Mouse (Mus musculus) embryonic facial prominence, embryonic 11.5 days (tissue): ENCODE measurements at regions not wholly inside any gene's neighbourhood (a gene's known extent, or its start where the extent isn't known, plus 50 kb on each side); places are given as distances from the start of the nearest gene placed in this dataset.

Experiments
- ATAC-seq: fragments of 200-750 bp; cut with Nextera tagmentation; replicated peaks from 2 replicates; pipeline ENCODE4 v1.8.0; 2017; ENCODE audit warnings: low read depth; ENCODE audit not compliant: insufficient number of reproducible peaks, low FRiP score, low TSS enrichment
- DNase-seq: peaks from one replicate; pipeline ENCODE4 v3.0.0-alpha.2; 2015; ENCODE audit warnings: low spot score
- H3K27ac ChIP-seq: fragments of 300-500 bp; sonication (generic); replicated peaks from 2 replicates; pipeline ENCODE4 v1.5.1; 2014; ENCODE audit warnings: mild to moderate bottlenecking, low read depth, low read length, control low read depth
- H3K27me3 ChIP-seq: fragments of 300-500 bp; sonication (generic); 2 replicates; pipeline ENCODE4 v1.6.1; 2014; ENCODE audit warnings: mild to moderate bottlenecking, low read length, moderate library complexity, mixed read lengths; ENCODE audit not compliant: control insufficient read depth, insufficient read depth
- H3K36me3 ChIP-seq: fragments of 300-500 bp; sonication (generic); replicated peaks from 2 replicates; pipeline ENCODE4 v1.6.1; 2014; ENCODE audit warnings: low read depth, mild to moderate bottlenecking, low read length, moderate library complexity, mixed read lengths; ENCODE audit not compliant: control insufficient read depth, insufficient read depth
- H3K4me1 ChIP-seq: fragments of 300-500 bp; sonication (generic); 2 replicates; pipeline ENCODE4 v1.6.1; 2014; ENCODE audit warnings: low read length, mixed read lengths; ENCODE audit not compliant: control insufficient read depth, insufficient read depth
- H3K4me2 ChIP-seq: fragments of 300-500 bp; sonication (generic); 2 replicates; pipeline ENCODE4 v1.6.1; 2014; ENCODE audit warnings: low read depth, mild to moderate bottlenecking, control low read depth, low read length, moderate library complexity
- H3K4me3 ChIP-seq: fragments of 300-500 bp; sonication (generic); 2 replicates; pipeline ENCODE4 v1.5.1; 2014; ENCODE audit warnings: low read depth, low read length, control low read depth
- H3K9ac ChIP-seq: fragments of 300-500 bp; sonication (generic); replicated peaks from 2 replicates; pipeline ENCODE4 v1.6.1; 2014; ENCODE audit warnings: mild to moderate bottlenecking, control low read depth, low read length
- H3K9me3 ChIP-seq: fragments of 300-500 bp; sonication (generic); replicated peaks from 2 replicates; pipeline ENCODE4 v1.6.1; 2016; ENCODE audit warnings: mild to moderate bottlenecking, low read length, inconsistent platforms, mixed read lengths; ENCODE audit not compliant: control insufficient read depth
- WGBS: fragments of 180-500 bp; shearing (Covaris S2); extraction: QIAGEN DNeasy Blood & Tissue Kit; methylation state at CpG from one replicate; pipeline ENCODE4 v1.1.7; 2014; 5-methylcytosine and 5-hydroxymethylcytosine counted together

GRCm38 (mm10) chr19:15469541-15469940, 477.6 kb downstream of the Psat1 start:
- no peaks in the 10 kb centered on the region for H3K9me3 ChIP-seq
- 88% methylated on average over 10 of the region's 10 CpGs for WGBS

DNA sequence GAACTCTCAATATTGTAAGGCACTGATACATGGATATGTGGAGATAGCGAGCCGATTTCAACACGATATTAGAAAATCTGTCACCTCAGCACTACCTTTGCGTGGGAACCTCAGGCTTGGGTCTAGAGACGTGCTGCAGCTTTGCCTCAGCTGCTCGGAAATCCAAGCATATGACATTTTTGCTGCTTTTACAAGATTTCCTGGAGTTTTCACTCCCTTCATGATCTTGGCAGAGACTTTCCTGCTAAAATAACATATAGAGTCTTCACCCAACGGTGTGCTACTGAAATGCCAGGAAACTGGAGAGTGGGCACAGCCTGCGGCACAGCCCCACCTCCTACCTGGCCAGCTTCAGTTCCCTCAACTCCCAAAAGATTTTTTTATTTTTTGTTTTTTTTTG, 480.4 kb downstream of the Psat1 start:
- Histone ChIP-seq H3K27me3 (no peaks in the 10 kb centered on the region), H3K36me3 (no peaks in the 10 kb centered on the region), H3K4me1 (no peaks in the 10 kb centered on the region; the same call in 1 of the 2 replicates), H3K9ac (no peak overlapping the region), H3K27ac (no peak overlapping the region), H3K9me3 (no peaks in the 10 kb centered on the region), H3K4me3 (no peak overlapping the region), H3K4me2 (no peak overlapping the region)
- no peak for DNase-seq
- ATAC-seq: no peak
- WGBS: 91% methylated on average over 8 of the region's 8 CpGs

More at GRCm38 (mm10) chr19:15469541-15469940, 477.6 kb downstream of the Psat1 start:
- H3K36me3 ChIP-seq: no peaks in the 10 kb centered on the region
- no peak overlapping the region for H3K4me2 ChIP-seq
- H3K27me3 ChIP-seq: no peaks in the 10 kb centered on the region
- H3K27ac ChIP-seq: no peak overlapping the region
- no peaks in the 10 kb centered on the region; the same call in 1 of the 2 replicates for H3K4me1 ChIP-seq
- H3K9ac ChIP-seq: no peak overlapping the region
- no peak for ATAC-seq
- DNase-seq: no peak
- no peak overlapping the region for H3K4me3 ChIP-seq

GRCm38 (mm10) chr19:15465063-15465760, 481.9 kb downstream of the Psat1 start:
- Histone ChIP-seq H3K4me3 (no peak overlapping the region), H3K9ac (no peak overlapping the region), H3K36me3 (no peaks in the 10 kb centered on the region), H3K27ac (no peak overlapping the region), H3K4me2 (no peak overlapping the region), H3K27me3 (no peaks in the 10 kb centered on the region), H3K4me1 (no peaks in the 10 kb centered on the region; the same call in 1 of the 2 replicates), H3K9me3 (no peaks in the 10 kb centered on the region)
- ATAC-seq (no peak), DNase-seq (no peak)
- 48% methylated on average over 9 of the region's 9 CpGs for WGBS

GRCm38 (mm10) chr19:15457793-15458192, 489.3 kb downstream of the Psat1 start:
- DNase-seq: peak; percentile 3
- Histone ChIP-seq H3K9me3 (no peaks in the 10 kb centered on the region), H3K9ac (no peak overlapping the region), H3K4me1 (no peaks in the 10 kb centered on the region), H3K36me3 (no peaks in the 10 kb centered on the region), H3K4me3 (no peak overlapping the region), H3K27ac (no peak overlapping the region), H3K27me3 (no peaks in the 10 kb centered on the region), H3K4me2 (no peak overlapping the region)
- no peak for ATAC-seq
- WGBS: 51% methylated on average over 4 of the region's 4 CpGs

GRCm38 (mm10) chr19:15456943-15457735, 490.0 kb downstream of the Psat1 start:
- DNase-seq (peak; percentile 30), ATAC-seq (no peak)
- H3K36me3 ChIP-seq: no peaks in the 10 kb centered on the region
- H3K4me2 ChIP-seq: no peak overlapping the region
- no peaks in the 10 kb centered on the region for H3K27me3 ChIP-seq
- H3K4me1 ChIP-seq: no peaks in the 10 kb centered on the region
- H3K4me3 ChIP-seq: no peak overlapping the region
- H3K9me3 ChIP-seq: no peaks in the 10 kb centered on the region
- WGBS: 38% methylated on average over 9 of the region's 9 CpGs
- no peak overlapping the region for H3K27ac ChIP-seq
- no peak overlapping the region for H3K9ac ChIP-seq

DNA sequence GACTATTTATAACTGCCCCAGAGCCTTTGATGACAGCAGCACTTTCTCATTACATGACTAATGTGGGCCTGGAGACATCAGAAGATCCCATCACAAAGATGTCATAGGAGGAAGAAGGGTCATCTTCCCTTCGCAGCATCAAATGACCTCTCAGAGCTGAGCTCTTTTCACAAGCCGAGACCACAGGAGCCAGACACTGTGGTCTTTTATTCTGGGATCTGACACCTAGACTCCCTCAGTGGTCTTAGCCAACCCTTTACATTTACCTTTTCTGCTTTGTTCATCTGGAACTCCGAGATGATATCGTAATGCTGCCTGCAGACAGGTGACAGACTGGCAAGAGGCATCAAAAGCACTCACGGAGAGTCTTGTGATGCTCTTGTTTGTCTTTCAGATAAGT, 498.1 kb downstream of the Psat1 start:
- ATAC-seq: no peak
- no peak for DNase-seq

GRCm38 (mm10) chr19:15431798-15432197, 515.3 kb downstream of the Psat1 start:
- Histone ChIP-seq H3K36me3 (no peaks in the 10 kb centered on the region), H3K4me1 (no peaks in the 10 kb centered on the region), H3K9ac (no peak overlapping the region), H3K4me3 (no peak overlapping the region), H3K27ac (no peak overlapping the region), H3K9me3 (no peaks in the 10 kb centered on the region), H3K27me3 (no peaks in the 10 kb centered on the region), H3K4me2 (no peak overlapping the region)
- 90% methylated on average over 5 of the region's 5 CpGs for WGBS
- ATAC-seq: no peak
- no peak for DNase-seq

More for the DNA sequence above, 498.1 kb downstream of the Psat1 start:
- Histone ChIP-seq H3K4me3 (no peak overlapping the region), H3K9me3 (no peaks in the 10 kb centered on the region), H3K4me2 (no peak overlapping the region), H3K9ac (no peak overlapping the region), H3K27ac (no peak overlapping the region), H3K27me3 (no peaks in the 10 kb centered on the region), H3K4me1 (no peaks in the 10 kb centered on the region), H3K36me3 (no peaks in the 10 kb centered on the region)
- 63% methylated on average over 5 of the region's 5 CpGs for WGBS

- H3K9ac ChIP-seq: no peak overlapping the region
- no peak for ATAC-seq
These were observed 525.8 kb downstream of the Psat1 start for GRCm38 (mm10) chr19:15421311-15421710.

More at GRCm38 (mm10) chr19:15421311-15421710, 525.8 kb downstream of the Psat1 start:
- no peak for DNase-seq
- Histone ChIP-seq H3K27me3 (no peaks in the 10 kb centered on the region), H3K4me1 (no peaks in the 10 kb centered on the region), H3K9me3 (no peaks in the 10 kb centered on the region), H3K36me3 (no peaks in the 10 kb centered on the region), H3K27ac (no peak overlapping the region), H3K4me2 (no peak overlapping the region), H3K4me3 (no peak overlapping the region)
- WGBS: 42% methylated on average over 3 of the region's 3 CpGs
